In genomic region chr11:70225798-70226601, GRCm38 (mm10) we compare ENCODE assay signal across 8 mouse cellular contexts. TPM values are rescaled to one million over a fixed set of nuclear protein-coding genes. Genes with fewer than 3 reads are reported as not detected.
DNase-seq lines count a peak whose midpoint lies in the region; ATAC-seq and TF ChIP-seq lines count a peak whose summit lies in the region.

No protein-coding gene starts in this region.

- H3K36me3 ChIP-seq in hindbrain, embryonic 13.5 days, result no peaks in the 10 kb centered on the region
- H3K36me3 ChIP-seq in midbrain, embryonic 10.5 days, result no peaks in the 10 kb centered on the region

- peak overlapping the region; percentile 73 for H3K4me3 ChIP-seq in gastrocnemius, adult 2 months
- peak overlapping the region; percentile 26 for H3K4me3 ChIP-seq in hindbrain, embryonic 13.5 days
- peak overlapping the region; percentile 39 for H3K4me3 ChIP-seq in midbrain, embryonic 10.5 days

- 20% methylated on average over 27 of the region's 27 CpGs for WGBS in hindbrain, embryonic 13.5 days
- WGBS in midbrain, embryonic 10.5 days, result 18% methylated on average over 27 of the region's 27 CpGs

- peak overlapping the region; percentile 92 for H3K27ac ChIP-seq in gastrocnemius, adult 2 months
- H3K27ac ChIP-seq in hindbrain, embryonic 13.5 days, result no peak overlapping the region
- H3K27ac ChIP-seq in midbrain, embryonic 10.5 days (replicated peaks), result no peak overlapping the region; the same call in none of the 2 replicates

- ATAC-seq in hindbrain, embryonic 13.5 days (ENCODE audit: low FRiP score), result no peak; the same call in 1 of the 2 replicates
- ATAC-seq in megakaryocyte progenitor cell, adult 5-6 weeks (replicated peaks; ENCODE audit: poor library complexity), result no peak

- peaks cover 76% of the 10 kb centered on the region for H3K27me3 ChIP-seq in hindbrain, embryonic 13.5 days
- H3K27me3 ChIP-seq in midbrain, embryonic 10.5 days (ENCODE audit: low read depth, poor library complexity, severe bottlenecking), result peaks cover 89% of the 10 kb centered on the region

- no peak for TF ChIP-seq CTCF in gastrocnemius, adult 2 months (IDR thresholded peaks at IDR 0.05)

- H3K9ac ChIP-seq in hindbrain, embryonic 13.5 days, result peak overlapping the region; percentile 59

- peaks cover 50% of the 10 kb centered on the region for H3K4me1 ChIP-seq in hindbrain, embryonic 13.5 days (replicated peaks)
- H3K4me1 ChIP-seq in midbrain, embryonic 10.5 days, result peaks cover 60% of the 10 kb centered on the region

- peak; percentile 19 for DNase-seq in gastrocnemius, adult 2 months
- no peak for DNase-seq in gastrocnemius, postnatal 36 days
- DNase-seq in embryo, embryonic 10.5 days (ENCODE audit: low spot score), result peak; percentile 51
- no peak for DNase-seq in midbrain, embryonic 10.5 days (ENCODE audit: low spot score)
- no peak for DNase-seq in gastrocnemius, postnatal 4 days (ENCODE audit: low spot score in 2 of 2)
- DNase-seq in adipocyte (ENCODE audit: low spot score), result no peak

- no peaks in the 10 kb centered on the region for H3K9me3 ChIP-seq in hindbrain, embryonic 13.5 days
- no peaks in the 10 kb centered on the region for H3K9me3 ChIP-seq in midbrain, embryonic 10.5 days (replicated peaks)

- H3K4me2 ChIP-seq in hindbrain, embryonic 13.5 days, result peak overlapping the region; percentile 50

- intact Hi-C loops in gastrocnemius, adult 2 months (cut with DNase I), result no loop called here
- intact Hi-C loops in gastrocnemius, postnatal 36 days (cut with DNase I), result no loop called here

RNA-seq across cellular contexts. Expression of gene Bcl6b, which starts 3.6 kb away (rescaled TPM):
- total RNA-seq in gastrocnemius, adult 2 months (2021), result 1 to 10 TPM; 1.4 to 2.6 TPM
- 1 to 10 TPM; 3.7 to 6.5 TPM for total RNA-seq in gastrocnemius, postnatal 36 days (2021)
- 5.0 and 5.5 TPM in 2 replicates for polyA plus RNA-seq in hindbrain, embryonic 13.5 days (2015; fragmentation: Nextera tagmentation; extraction: Ambion mirVana)
- 4.8 and 5.0 TPM in 2 replicates for polyA plus RNA-seq in midbrain, embryonic 10.5 days (2016; fragmentation: Nextera tagmentation; extraction: Ambion mirVana)
- total RNA-seq in gastrocnemius, postnatal 4 days (2021), result 10 to 100 TPM; 20.2 to 22.2 TPM
- 0.17 TPM in 1 of 2 replicates, not detected in the other for total RNA-seq in megakaryocyte progenitor cell, adult 5-6 weeks (2015)
- total RNA-seq in megakaryocyte progenitor cell, adult 5-6 weeks (2017), result not detected in 2 replicates

RNA-seq across cellular contexts. Expression of gene Slc16a13, which starts 5.1 kb away (rescaled TPM):
- under 1 TPM; 0.28 to 0.67 TPM for total RNA-seq in gastrocnemius, adult 2 months (2021)
- under 1 TPM; 0.74 to 0.94 TPM for total RNA-seq in gastrocnemius, postnatal 36 days (2021)
- polyA plus RNA-seq in hindbrain, embryonic 13.5 days (2015; fragmentation: Nextera tagmentation; extraction: Ambion mirVana), result 16.1 and 18.1 TPM in 2 replicates
- 16.0 and 18.9 TPM in 2 replicates for polyA plus RNA-seq in midbrain, embryonic 10.5 days (2016; fragmentation: Nextera tagmentation; extraction: Ambion mirVana)
- 1 to 10 TPM; 2.6 to 3.2 TPM for total RNA-seq in gastrocnemius, postnatal 4 days (2021)
- total RNA-seq in megakaryocyte progenitor cell, adult 5-6 weeks (2015), result 4.4 and 7.0 TPM in 2 replicates
- total RNA-seq in megakaryocyte progenitor cell, adult 5-6 weeks (2017), result 2.5 and 4.6 TPM in 2 replicates

RNA-seq across cellular contexts. Expression of gene 0610010K14Rik, which starts 11.7 kb away (rescaled TPM):
- total RNA-seq in gastrocnemius, adult 2 months (2021), result 10 to 100 TPM; 33.4 to 37.0 TPM
- 10 to 100 TPM; 29.3 to 31.9 TPM for total RNA-seq in gastrocnemius, postnatal 36 days (2021)
- 193 and 201 TPM in 2 replicates for polyA plus RNA-seq in hindbrain, embryonic 13.5 days (2015; fragmentation: Nextera tagmentation; extraction: Ambion mirVana)
- polyA plus RNA-seq in midbrain, embryonic 10.5 days (2016; fragmentation: Nextera tagmentation; extraction: Ambion mirVana), result 241 and 244 TPM in 2 replicates
- total RNA-seq in gastrocnemius, postnatal 4 days (2021), result 10 to 100 TPM; 51.4 to 56.9 TPM
- total RNA-seq in megakaryocyte progenitor cell, adult 5-6 weeks (2015), result 73.4 and 77.3 TPM in 2 replicates
- total RNA-seq in megakaryocyte progenitor cell, adult 5-6 weeks (2017), result 24.4 and 31.2 TPM in 2 replicates

RNA-seq across cellular contexts. Expression of gene Slc16a11, which starts 13.4 kb away (rescaled TPM):
- not detected for total RNA-seq in gastrocnemius, adult 2 months (2021)
- total RNA-seq in gastrocnemius, postnatal 36 days (2021), result under 1 TPM; 0.46 to 0.49 TPM
- 3.1 and 4.6 TPM in 2 replicates for polyA plus RNA-seq in hindbrain, embryonic 13.5 days (2015; fragmentation: Nextera tagmentation; extraction: Ambion mirVana)
- 1.2 and 1.3 TPM in 2 replicates for polyA plus RNA-seq in midbrain, embryonic 10.5 days (2016; fragmentation: Nextera tagmentation; extraction: Ambion mirVana)
- not detected for total RNA-seq in gastrocnemius, postnatal 4 days (2021)
- total RNA-seq in megakaryocyte progenitor cell, adult 5-6 weeks (2015), result not detected in 2 replicates
- not detected in 2 replicates for total RNA-seq in megakaryocyte progenitor cell, adult 5-6 weeks (2017)

RNA-seq across cellular contexts. Expression of gene Gm21988, which starts 13.6 kb away (rescaled TPM):
- 1 to 10 TPM; 3.7 to 4.4 TPM for total RNA-seq in gastrocnemius, adult 2 months (2021)
- 1 to 10 TPM; 1.3 to 2.4 TPM for total RNA-seq in gastrocnemius, postnatal 36 days (2021)
- polyA plus RNA-seq in hindbrain, embryonic 13.5 days (2015; fragmentation: Nextera tagmentation; extraction: Ambion mirVana), result 12.4 and 14.7 TPM in 2 replicates
- 9.6 and 10.7 TPM in 2 replicates for polyA plus RNA-seq in midbrain, embryonic 10.5 days (2016; fragmentation: Nextera tagmentation; extraction: Ambion mirVana)
- total RNA-seq in gastrocnemius, postnatal 4 days (2021), result 1 to 10 TPM; 2.5 to 4.1 TPM
- total RNA-seq in megakaryocyte progenitor cell, adult 5-6 weeks (2015), result 3.4 and 4.1 TPM in 2 replicates
- 0.10 and 2.4 TPM in 2 replicates for total RNA-seq in megakaryocyte progenitor cell, adult 5-6 weeks (2017)

Comparison
In these comparisons a context has a peak if more than half of its experiments do, and no peak if none do; other contexts are left out.
1. DNase-seq: peak in gastrocnemius, adult 2 months (single experiment) and embryo, embryonic 10.5 days (single experiment); none in gastrocnemius, postnatal 36 days (0 of 2), midbrain, embryonic 10.5 days (single experiment), gastrocnemius, postnatal 4 days (0 of 2) and adipocyte (single experiment).
2. Peak in every context shown above with its lines, with median percentiles within 50 percentile points of each other: H3K4me3 ChIP-seq.